Mouse (Mus musculus) liver, postnatal 0 days (tissue): ENCODE measurements around the gene Mtfp1. TPM values are rescaled to one million over a fixed set of nuclear protein-coding genes. Genes with fewer than 3 reads are reported as not detected.

ENCODE experiments used
- ATAC-seq: fragments of 200-750 bp; cut with Nextera tagmentation; 2 replicates; pipeline ENCODE4 v1.8.0; 2017; ENCODE audit warnings: mild to moderate bottlenecking, moderate library complexity
- DNase-seq: peaks from one replicate; pipeline ENCODE4 v3.0.0-alpha.2; 2016
- H3K27ac ChIP-seq: fragments of 300-500 bp; sonication (generic); 2 replicates; pipeline ENCODE4 v1.5.1; 2014; ENCODE audit warnings: antibody characterized with exemption, moderate library complexity, mild to moderate bottlenecking, low read depth
- H3K27me3 ChIP-seq: fragments of 300-500 bp; sonication (generic); 2 replicates; pipeline ENCODE4 v1.6.1; 2014; ENCODE audit warnings: low read length, control low read depth, mixed read lengths; ENCODE audit not compliant: insufficient read depth
- H3K36me3 ChIP-seq: fragments of 300-500 bp; sonication (generic); replicated peaks from 2 replicates; pipeline ENCODE4 v1.6.1; 2014; ENCODE audit warnings: mild to moderate bottlenecking, control low read depth, low read length, moderate library complexity, mixed read lengths; ENCODE audit not compliant: insufficient read depth
- H3K4me1 ChIP-seq: fragments of 300-500 bp; sonication (generic); 2 replicates; pipeline ENCODE4 v1.6.1; 2014; ENCODE audit warnings: antibody characterized with exemption, mild to moderate bottlenecking, control low read depth; ENCODE audit not compliant: insufficient read depth
- H3K4me2 ChIP-seq: fragments of 300-500 bp; sonication (generic); 2 replicates; pipeline ENCODE4 v1.6.1; 2014; ENCODE audit warnings: low read depth, mild to moderate bottlenecking, low read length, moderate library complexity, mixed read lengths
- H3K4me3 ChIP-seq: fragments of 300-500 bp; sonication (generic); 2 replicates; pipeline ENCODE4 v1.5.1; 2014; ENCODE audit warnings: low read depth, low read length
- H3K9ac ChIP-seq: fragments of 300-500 bp; sonication (generic); replicated peaks from 2 replicates; pipeline ENCODE4 v1.6.1; 2014; ENCODE audit warnings: mild to moderate bottlenecking, moderate library complexity
- H3K9me3 ChIP-seq: fragments of 300-500 bp; sonication (generic); 2 replicates; pipeline ENCODE4 v1.6.1; 2016; ENCODE audit warnings: mild to moderate bottlenecking, control low read depth, low read length, mixed read lengths
- CTCF ChIP-seq: sonication (generic); IDR thresholded peaks from 2 replicates; pipeline ENCODE4 v1.5.1; 2016; ENCODE audit warnings: antibody characterized with exemption, low read depth
- EP300 ChIP-seq: IDR thresholded peaks from 2 replicates; pipeline ENCODE4 v1.6.1; 2016; ENCODE audit warnings: antibody characterized with exemption, low read depth, mild to moderate bottlenecking
- WGBS: fragments of 180-500 bp; shearing (Covaris S2); extraction: QIAGEN DNeasy Blood & Tissue Kit; methylation state at CpG from one replicate; pipeline ENCODE4 v1.1.7; 2014; ENCODE audit not compliant: insufficient replicate concordance; 5-methylcytosine and 5-hydroxymethylcytosine counted together
- polyA plus RNA-seq: library from polyadenylated mRNA; unstranded; fragments of >200 nt; fragmentation: Nextera tagmentation; extraction: Ambion mirVana; gene quantifications from 2 replicates; pipeline ENCODE4 v1.2.1, GENCODE M21; 2015

Mtfp1 gene
- polyA plus RNA-seq, 1 experiment from 2014 or later, result 21.1 TPM

DNA sequence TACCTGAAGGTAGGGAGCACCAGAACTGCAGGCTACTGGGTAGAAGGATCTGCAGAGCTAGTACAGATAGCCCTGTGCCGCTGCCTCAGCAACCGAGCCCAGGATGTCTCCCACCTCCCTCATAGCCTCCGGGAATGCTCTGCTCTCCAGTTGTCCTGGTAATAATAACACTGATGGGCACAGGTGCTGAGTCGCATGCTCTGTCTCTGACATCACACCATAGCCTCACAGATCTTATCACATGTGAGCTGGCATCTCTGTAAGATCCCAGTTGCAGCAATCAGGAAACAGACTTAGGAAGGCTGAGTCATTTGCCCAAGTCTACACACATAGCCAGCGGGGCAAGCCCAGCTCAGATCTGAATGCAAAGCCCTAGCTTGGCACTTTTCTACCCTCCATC, 6.6 kb upstream of the Mtfp1 start:
- H3K4me1 ChIP-seq, result peaks cover 9% of the 10 kb centered on the region
- H3K27me3 ChIP-seq, result no peaks in the 10 kb centered on the region
- no peak overlapping the region for H3K4me3 ChIP-seq
- H3K9ac ChIP-seq, result no peak overlapping the region
- TF ChIP-seq CTCF (no peak), EP300 (no peak)
- no peak overlapping the region for H3K27ac ChIP-seq
- H3K9me3 ChIP-seq, result no peaks in the 10 kb centered on the region
- peaks cover 29% of the 10 kb centered on the region for H3K36me3 ChIP-seq
- DNase-seq (no peak), ATAC-seq (no peak)
- WGBS, result 73% methylated on average over 5 of the region's 5 CpGs
- H3K4me2 ChIP-seq, result no peak overlapping the region

GRCm38 (mm10) chr11:4099447-4099846, 4.2 kb upstream of the Mtfp1 start:
- peaks cover 27% of the 10 kb centered on the region for H3K4me1 ChIP-seq
- ATAC-seq (no peak), DNase-seq (no peak)
- no peak overlapping the region for H3K4me2 ChIP-seq
- no peaks in the 10 kb centered on the region for H3K9me3 ChIP-seq
- H3K27me3 ChIP-seq, result no peaks in the 10 kb centered on the region
- H3K4me3 ChIP-seq, result no peak overlapping the region
- no peak overlapping the region for H3K9ac ChIP-seq
- 68% methylated on average over 3 of the region's 3 CpGs for WGBS
- TF ChIP-seq CTCF (no peak), EP300 (no peak)
- no peak overlapping the region for H3K27ac ChIP-seq
- peaks cover 24% of the 10 kb centered on the region for H3K36me3 ChIP-seq

DNA sequence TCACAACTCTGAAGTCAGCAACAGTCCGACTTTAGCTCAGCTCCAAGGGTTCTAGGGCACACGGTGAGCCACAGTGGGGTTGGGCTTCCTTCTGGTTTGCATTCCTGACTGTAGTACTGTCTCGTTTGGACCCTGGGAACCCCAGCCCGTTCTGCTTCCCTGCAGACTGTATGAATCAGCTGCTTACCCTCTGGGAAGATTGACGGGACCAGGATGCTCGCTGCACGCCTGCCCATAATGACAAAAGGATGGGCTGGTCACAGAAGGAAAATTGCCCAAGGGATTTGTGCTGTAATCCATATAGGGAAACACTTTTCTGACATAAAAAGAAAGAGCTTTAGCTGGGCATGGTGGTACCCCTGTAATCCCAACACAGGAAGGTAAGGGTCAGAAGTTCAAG, 3.6 kb upstream of the Mtfp1 start:
- H3K9ac ChIP-seq, result no peak overlapping the region
- WGBS, result 71% methylated on average over 7 of the region's 7 CpGs
- DNase-seq (no peak), ATAC-seq (no peak)
- TF ChIP-seq CTCF, result no peak
- no peak for TF ChIP-seq EP300
- H3K27ac ChIP-seq, result no peak overlapping the region
- H3K4me1 ChIP-seq, result peaks cover 33% of the 10 kb centered on the region
- H3K27me3 ChIP-seq, result no peaks in the 10 kb centered on the region
- no peaks in the 10 kb centered on the region for H3K9me3 ChIP-seq
- no peak overlapping the region for H3K4me2 ChIP-seq
- H3K36me3 ChIP-seq, result peaks cover 23% of the 10 kb centered on the region
- no peak overlapping the region for H3K4me3 ChIP-seq

DNA sequence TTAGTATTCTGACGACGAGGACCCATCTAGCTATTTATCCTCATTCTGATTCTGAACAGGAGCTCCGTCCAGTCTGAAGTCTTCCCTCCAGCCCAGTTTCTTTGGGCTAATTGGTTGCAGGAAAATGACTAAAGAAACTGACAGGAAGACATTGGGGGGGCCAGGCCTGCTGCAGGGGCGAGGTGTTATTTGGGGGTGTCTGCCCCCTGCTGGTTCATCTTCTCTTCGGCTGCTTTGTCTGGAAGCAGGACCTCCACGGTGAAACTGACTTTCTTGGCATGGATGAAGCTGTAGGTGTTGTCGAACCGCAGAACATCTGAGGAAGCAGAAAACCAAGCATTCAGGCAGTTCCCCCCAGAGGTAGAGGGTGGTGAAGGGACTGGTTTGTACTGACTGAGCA, 2.9 kb upstream of the Mtfp1 start:
- 55% methylated on average over 8 of the region's 8 CpGs for WGBS

GRCm38 (mm10) chr11:4097091-4097621, 1.9 kb upstream of the Mtfp1 start:
- Histone ChIP-seq H3K36me3 (peaks cover 11% of the 10 kb centered on the region), H3K9ac (peak overlapping the region; percentile 74), H3K9me3 (no peaks in the 10 kb centered on the region), H3K27me3 (no peaks in the 10 kb centered on the region), H3K4me2 (peak overlapping the region; percentile 85), H3K27ac (peak overlapping the region; percentile 76), H3K4me3 (peak overlapping the region; percentile 60), H3K4me1 (peaks cover 36% of the 10 kb centered on the region)
- TF ChIP-seq EP300 (no peak), CTCF (no peak)
- ATAC-seq, result peak; percentile 16
- DNase-seq, result no peak
- 30% methylated on average over 10 of the region's 10 CpGs for WGBS

More for the DNA sequence above, 2.9 kb upstream of the Mtfp1 start:
- Histone ChIP-seq H3K36me3 (peaks cover 17% of the 10 kb centered on the region), H3K4me2 (no peak overlapping the region), H3K4me1 (peaks cover 36% of the 10 kb centered on the region), H3K27ac (no peak overlapping the region), H3K9ac (no peak overlapping the region; the same call in 1 of the 2 replicates), H3K27me3 (no peaks in the 10 kb centered on the region), H3K4me3 (no peak overlapping the region), H3K9me3 (no peaks in the 10 kb centered on the region)
- ATAC-seq (no peak), DNase-seq (no peak)
- TF ChIP-seq EP300 (no peak), CTCF (peak; percentile 38; the same call in 1 of the 2 replicates)

- 2% methylated on average over 45 of the region's 45 CpGs for WGBS
- H3K4me3 ChIP-seq, result peak overlapping the region; percentile 60
- no peaks in the 10 kb centered on the region; the same call in 1 of the 2 replicates for H3K9me3 ChIP-seq
- DNase-seq (peak; percentile 98), ATAC-seq (peak; percentile 93)
- H3K27ac ChIP-seq, result peak overlapping the region; percentile 87
- no peaks in the 10 kb centered on the region for H3K27me3 ChIP-seq
- H3K4me2 ChIP-seq, result peak overlapping the region; percentile 85
- H3K36me3 ChIP-seq, result peaks cover 14% of the 10 kb centered on the region
- peaks cover 36% of the 10 kb centered on the region for H3K4me1 ChIP-seq
- peak overlapping the region; percentile 74 for H3K9ac ChIP-seq
- TF ChIP-seq EP300 (peak; percentile 81; the same call in 1 of the 2 replicates), CTCF (no peak)
Observed at GRCm38 (mm10) chr11:4096054-4096984, 1.1 kb upstream of the Mtfp1 start.
